Mouse (Mus musculus): ENCODE measurements around the gene Mrpl35. TPM values are rescaled to one million over a fixed set of nuclear protein-coding genes. Genes with fewer than 3 reads are reported as not detected.

Gene Mrpl35
- total RNA-seq (2021), result 10 to 100 TPM; 40.8 to 44.7 TPM
- long read RNA-seq, experiment 1, transcript Mrpl35-201 (4 exons, 3,721 nt), result major isoform, 17 of 18 reads
- long read RNA-seq, experiment 1, partial matches to known transcripts, result 1 of 18 reads
- long read RNA-seq, experiment 1, other reads (novel, unspliced or antisense), result 0 of 18 reads
- long read RNA-seq, experiment 2, transcript Mrpl35-201 (4 exons, 3,721 nt), result major isoform, 57 of 60 reads
- long read RNA-seq, experiment 2, partial matches to known transcripts, result 1 of 60 reads
- long read RNA-seq, experiment 2, other reads (novel, unspliced or antisense), result 2 of 60 reads

DNA sequence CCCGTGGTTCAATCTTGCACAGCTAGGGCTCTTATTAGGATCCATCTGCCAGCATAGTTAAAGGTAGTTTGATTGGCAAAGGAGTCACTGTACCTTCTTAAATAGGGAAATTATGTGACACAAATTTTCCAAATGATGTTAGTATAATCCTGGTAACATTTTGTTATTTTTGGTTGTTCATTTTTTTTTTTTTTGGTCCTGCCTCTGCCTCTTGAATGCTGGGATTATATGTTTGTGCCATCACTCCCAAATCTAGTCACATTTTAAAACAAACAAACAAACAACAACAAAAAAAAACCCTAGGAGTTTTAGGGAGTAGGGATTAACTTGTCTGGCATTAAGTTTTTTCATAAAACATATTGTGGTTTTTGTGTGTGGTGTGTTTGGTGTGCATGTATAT, at the start of gene Mrpl35:
Gene Mrpl35 (minus strand): TSS at position 101 of the 400 bp plus-strand sequence.
- no peak for DNase-seq (ENCODE audit: low spot score in 2 of 2)

DNA sequence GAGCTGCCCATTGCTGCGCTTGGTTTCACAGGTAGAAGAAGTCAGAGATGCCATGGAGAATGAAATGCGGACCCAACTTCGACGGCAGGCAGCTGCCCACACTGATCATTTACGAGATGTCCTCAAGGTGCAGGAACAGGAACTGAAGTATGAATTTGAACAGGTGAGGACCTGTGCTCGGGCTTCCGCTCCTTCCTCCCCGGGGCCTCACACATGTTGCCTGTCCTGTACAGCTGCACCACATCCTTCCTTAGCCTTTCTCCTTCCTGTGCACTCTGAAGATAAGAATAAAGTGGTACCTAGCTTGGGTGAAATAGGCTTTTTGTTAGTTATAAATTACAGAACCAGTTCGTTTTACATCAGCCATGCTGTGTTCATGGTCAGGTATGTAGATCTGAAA, 44.6 kb upstream of the Mrpl35 start:
- no peak for DNase-seq (ENCODE audit: low spot score in 2 of 2)

DNA sequence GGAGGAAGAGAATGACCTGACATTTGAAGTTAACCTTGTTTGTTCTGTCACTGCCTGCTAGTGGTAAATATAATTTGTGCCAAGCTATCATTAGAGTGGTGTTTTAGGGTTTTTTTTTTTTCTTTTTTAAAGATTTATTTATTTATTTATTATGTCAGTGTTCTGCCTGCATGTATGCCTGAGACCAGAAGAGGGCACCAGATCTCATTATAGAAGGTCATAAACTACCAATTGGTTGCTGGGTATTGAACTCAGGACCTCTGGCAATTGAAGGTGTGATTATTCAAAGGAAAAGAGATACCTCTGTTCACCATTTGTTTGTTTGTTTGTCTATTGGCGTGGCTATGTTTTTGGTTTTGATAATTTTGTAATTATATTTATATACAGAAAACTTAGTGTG, 42.0 kb upstream of the Mrpl35 start:
- DNase-seq (ENCODE audit: low spot score in 2 of 2), result no peak

DNA sequence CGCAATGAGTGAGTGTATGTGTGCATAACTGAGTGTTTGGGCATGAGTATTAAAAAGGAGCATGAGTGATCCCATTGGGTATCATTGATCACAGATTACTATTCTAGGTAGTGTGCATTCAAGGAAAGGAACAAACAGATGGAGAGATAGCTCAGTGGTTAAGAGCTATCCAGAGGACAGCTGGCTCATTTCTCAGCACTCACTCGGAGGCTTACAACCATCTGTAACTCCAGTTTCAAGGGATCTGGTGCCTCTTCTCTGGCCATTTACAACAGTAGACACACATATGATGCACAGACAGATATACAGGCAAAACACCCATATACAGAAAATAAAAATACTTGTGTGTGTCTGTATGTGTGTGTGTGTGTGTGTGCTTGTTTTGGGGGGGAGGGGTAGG, 41.0 kb upstream of the Mrpl35 start:
- no peak for DNase-seq (ENCODE audit: low spot score in 2 of 2)

DNA sequence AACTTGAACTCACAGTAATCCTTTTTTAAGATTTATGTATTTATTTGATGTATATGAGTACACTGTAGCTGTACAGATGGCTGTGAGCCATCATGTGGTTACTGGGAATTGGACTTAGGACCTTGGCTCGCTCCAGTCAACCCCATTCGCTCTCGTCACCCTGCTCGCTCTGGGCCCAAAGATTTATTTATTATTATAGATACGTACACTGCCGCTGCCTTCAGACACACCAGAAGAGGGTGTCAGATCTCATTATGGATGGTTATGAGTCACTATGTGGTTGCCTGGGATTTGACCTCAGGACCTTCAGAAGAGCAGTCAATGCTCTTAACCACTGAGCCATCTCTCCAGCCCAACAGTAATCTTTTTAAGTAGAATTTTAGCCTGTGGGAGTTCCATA, 20.1 kb upstream of the Mrpl35 start:
- peak in 1 of 2 experiments; percentile 14 for DNase-seq (ENCODE audit: low spot score in 2 of 2)

DNA sequence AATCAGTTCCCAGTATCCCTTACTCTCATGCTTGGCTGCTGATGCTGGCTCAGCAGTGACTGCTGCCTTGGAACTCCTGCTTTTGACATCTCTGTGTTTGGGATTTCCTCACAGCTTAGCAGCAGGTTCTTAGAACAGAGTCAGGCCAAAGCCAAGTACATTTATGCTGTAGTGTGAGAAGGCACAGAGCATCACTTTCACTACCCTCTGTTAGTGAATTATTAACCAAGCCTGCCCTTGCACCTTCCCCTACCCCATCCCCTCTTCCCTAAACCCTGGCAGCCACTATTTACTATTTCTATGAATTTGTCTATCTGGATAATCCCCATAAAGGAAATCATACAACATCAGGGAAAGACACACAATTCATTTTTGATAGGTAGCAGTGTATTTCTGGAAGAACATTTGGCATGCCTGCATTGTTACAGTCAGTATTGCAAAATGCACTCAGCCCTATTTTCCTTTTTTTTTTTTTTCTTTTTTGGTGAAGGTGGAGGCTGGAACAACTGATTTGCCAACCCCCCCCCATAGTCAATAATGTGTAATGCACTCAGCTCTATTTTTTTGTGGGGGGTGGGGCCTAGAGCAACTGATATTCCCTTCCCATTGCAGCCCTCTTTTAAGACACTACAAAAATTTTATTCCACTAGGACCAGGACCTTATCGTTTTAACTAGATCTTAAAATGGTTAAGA, 14.0 kb upstream of the Mrpl35 start:
- no peak for DNase-seq (ENCODE audit: low spot score in 2 of 2)

DNA sequence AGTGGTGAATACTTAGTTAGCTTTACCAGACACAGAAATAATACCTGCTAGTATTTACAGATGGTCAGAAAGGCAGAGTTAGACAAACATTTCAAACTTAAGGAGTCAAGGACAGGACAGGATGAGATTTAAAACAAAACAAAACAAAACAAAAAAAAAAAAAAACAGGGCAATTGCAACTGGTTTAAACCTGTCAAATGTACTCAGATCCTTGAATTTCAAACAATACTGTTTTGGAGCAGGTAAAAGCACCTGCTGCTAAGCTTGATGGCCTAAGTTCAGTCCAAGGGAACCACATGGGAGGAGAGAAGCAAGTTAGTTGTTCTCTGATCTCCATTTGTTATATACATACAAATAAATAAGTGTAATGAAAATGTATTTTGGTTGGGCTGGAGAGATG, 13.0 kb upstream of the Mrpl35 start:
- DNase-seq (ENCODE audit: low spot score in 2 of 2), result no peak

DNA sequence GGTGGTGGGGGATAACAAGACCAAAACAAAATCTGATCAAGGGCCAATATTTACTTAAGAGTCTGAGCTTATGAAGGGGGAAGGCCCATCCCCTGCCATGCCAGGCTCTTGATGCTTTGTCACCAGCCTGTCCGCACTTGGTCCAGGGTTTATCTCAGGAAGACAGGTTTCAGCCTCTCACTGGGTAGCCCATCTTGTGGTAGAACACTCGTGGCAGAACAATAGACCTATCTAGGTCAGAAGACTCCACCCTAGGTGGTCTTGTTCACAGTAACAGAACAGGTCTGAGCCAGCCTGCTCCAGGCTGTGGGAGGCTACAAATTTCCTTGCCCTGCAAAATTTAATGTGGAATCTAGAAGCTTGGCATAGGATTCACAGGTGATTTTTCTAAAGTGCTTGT, 10.0 kb upstream of the Mrpl35 start:
- DNase-seq (ENCODE audit: low spot score in 2 of 2), result no peak

DNA sequence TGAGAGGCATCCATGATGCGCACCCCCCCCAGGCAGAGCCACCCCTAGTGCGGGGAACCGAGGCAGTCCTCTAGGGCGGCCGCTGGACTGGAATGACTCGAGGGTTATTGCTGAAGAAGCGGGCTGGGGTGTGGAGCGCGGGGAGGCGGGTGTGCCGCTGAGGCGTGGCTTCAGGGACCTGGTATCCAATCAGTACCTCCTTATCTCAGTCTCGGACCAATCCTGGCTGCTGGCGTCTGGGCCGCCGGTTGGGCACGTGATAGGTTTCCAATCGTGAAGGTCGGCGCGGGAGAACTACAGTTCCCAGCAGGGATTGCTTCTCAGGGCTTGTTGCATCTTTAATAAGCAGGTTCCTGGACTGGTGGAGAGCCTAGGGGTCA, 4.8 kb upstream of the Mrpl35 start:
- peak; percentile 81 to 82 for DNase-seq (ENCODE audit: low spot score in 2 of 2)

DNA sequence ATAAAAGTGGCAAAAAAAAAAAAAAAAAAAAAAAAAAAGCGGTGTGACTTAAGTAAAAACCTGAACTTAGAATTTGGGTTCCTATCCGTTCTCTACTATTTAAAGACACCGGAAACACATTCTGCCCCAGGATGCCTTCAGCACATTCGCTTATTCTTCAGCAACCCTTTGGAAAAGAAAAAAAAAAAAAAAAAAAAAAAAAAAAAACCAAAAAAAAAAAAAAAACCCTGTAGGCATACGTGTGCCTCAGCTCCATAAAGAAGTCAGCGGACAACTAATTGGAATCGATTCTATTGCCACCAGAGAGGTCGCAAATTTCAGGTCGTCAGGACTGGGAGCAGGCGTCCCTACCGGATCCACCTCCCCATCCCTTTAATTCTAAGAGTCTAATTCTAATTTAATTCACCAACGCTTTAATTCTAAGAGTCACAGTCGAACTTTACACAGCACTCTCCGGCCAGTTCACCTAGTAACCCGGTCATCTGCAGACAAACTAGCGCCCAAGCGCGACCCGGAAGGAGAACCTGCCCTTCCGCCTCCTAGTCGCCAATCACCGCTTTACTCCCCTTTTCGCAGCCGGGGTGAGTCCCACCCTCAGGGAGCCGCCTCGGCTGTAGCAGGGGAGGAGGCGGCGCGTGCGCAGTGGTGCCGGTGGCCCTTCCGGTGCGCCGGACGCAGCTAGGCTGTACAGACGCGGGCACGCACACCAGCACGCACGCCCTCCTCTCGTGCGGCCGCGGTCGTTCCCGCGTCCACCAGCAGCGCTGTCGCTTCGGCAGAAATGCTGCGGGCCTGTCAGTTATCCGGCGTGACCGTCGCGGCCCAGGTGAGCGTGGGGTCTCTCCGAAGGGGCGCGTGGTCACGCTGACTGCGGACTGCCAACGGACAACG, 4.2 kb upstream of the Mrpl35 start, which contains the start of gene Immt:
Gene Immt (plus strand): TSS at position 642 of the 891 bp plus-strand sequence.
- DNase-seq (ENCODE audit: low spot score in 2 of 2), result peak; percentile 92 to 93

DNA sequence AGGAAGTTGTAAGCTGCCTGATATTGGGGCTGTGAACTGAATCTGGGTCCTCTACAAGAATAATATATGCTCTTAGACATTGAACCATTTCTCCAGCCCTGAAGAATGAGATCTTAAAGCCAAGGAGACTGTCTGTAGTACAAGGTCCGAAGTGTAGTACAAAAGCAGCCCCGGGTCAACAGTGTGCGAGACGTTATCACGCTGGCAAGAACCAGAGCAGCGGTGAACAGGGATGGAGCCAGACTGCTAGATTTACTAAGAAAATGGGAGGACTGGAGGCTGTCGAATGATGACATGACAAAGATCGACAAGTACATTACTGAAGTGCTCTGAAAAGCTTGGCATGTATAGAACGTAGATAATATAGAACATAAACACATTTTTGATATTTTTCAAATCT, 3.0 kb upstream of the Mrpl35 start:
- DNase-seq (ENCODE audit: low spot score in 2 of 2), result no peak

DNA sequence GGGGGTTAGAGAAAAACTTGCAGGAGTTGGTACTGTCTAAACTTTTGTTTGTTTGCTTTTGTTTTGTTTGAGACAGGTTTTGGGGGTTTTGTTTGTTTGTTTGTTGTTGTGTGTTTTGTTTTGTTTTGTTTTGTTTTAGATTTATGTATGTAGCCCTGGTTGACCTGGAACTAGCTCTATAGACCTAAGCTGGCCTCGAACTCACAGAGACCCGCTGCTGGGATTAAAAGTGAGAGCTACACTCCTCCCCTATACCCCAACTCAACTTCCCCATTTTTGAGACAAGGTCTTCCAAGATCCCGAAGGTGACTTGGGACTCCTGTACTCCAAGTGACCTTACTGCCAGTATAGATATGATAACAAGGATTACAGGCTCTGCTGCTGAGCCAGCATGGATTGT, 2.8 kb downstream of the Mrpl35 start:
- no peak for DNase-seq (ENCODE audit: low spot score in 2 of 2)

DNA sequence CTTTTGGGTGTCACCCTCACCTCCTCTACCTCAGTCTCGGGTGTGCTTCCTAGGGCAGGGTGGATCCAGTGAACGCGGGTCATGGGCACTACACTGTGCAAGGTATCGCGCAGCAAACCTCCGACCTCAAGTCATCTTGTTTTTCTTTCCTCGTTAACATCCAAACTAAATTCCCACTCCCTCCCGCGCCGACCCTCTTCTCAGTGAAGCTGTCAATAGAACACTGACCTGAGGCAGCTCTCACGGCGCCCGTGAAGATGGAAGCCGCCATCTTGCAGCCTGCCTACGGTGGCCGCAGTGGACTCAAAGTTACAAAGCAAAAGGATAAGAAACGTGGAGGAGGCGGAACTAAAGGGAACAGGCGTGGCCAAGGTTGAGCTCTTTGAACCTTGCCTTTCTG, 3.3 kb downstream of the Mrpl35 start:
- DNase-seq (ENCODE audit: low spot score in 2 of 2), result peak; percentile 87 to 88

DNA sequence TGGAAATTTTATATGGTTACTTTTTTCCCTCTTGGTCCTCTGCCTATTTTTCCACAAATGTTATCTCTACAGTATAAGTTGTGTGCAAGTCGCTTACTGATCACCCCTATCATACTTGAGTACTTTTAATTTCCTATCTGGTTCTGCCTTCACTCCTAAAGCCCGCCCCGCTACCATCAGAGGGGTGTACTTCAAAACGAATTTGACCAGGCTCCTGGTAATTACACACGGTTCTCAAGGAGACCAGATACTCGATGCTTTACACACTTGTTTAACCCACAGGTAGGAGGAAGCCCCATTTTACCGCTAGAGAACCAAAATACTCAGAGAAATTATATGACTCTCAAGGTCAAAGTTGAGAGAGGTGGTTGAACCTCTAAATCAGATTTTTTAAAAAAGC, 3.7 kb downstream of the Mrpl35 start:
- DNase-seq (ENCODE audit: low spot score in 2 of 2), result no peak

DNA sequence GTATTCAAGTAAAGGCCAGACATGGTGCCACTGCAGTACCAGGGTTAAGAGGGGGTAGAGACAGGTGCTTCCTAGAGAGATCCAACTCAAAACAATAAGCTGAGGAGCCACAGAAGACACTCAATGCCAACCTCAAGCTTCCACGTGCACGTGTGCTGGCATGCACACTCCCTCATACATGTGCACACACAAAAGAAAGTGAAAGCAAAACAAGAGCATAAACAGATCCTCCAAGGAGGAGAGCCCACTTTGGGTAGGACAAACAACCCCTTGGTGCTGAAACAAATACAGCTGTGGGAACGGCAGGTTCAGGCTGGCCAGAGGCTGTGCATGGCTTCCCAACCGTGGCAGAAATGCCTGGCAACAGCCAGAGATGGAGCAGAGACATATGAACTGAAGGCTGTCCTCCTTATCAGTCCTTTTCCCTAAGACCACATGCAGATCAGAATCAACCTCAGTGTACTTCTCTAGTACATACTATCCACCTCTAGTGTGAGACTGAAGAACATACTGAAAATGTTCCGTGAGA, 6.9 kb downstream of the Mrpl35 start:
- no peak for DNase-seq (ENCODE audit: low spot score in 2 of 2)

DNA sequence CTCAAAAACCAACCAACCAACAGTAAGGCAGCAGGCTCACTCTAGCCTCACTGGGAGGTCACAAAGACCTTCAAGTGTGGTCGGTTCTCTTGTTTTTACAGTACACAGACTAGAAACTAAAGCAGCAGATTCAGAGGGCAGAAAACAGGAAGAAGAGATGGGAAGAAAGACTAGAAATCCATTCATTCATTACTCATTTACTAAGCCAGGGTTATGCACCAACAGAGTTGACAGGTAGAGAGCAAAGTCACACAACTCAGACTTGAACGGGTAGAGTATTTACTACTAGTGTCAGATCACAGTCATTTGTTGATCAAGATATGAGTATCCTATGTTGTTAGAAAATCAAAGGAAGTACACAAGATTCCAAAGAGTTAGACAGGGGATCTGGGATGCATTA, 13.9 kb downstream of the Mrpl35 start:
- no peak for DNase-seq (ENCODE audit: low spot score in 2 of 2)

DNA sequence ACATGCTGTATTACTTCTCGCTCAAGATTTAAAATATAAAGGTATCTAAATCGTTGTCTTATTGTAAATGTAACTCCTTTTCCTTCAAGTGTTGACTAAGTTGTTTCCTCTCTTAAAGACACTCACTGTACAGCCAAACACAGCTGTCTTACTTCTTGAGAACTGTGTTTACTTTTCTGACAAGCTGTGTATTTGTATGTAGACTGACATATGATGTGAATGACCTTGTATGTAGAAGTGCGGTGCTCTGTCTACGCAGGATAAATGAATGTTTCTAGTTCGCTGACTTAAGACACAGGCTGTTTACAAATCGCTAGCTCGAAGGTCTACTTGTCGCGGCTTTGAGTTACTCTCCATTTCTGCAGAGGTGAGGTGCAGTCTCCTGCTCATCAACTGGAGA, 16.9 kb downstream of the Mrpl35 start:
- no peak for DNase-seq (ENCODE audit: low spot score in 2 of 2)

DNA sequence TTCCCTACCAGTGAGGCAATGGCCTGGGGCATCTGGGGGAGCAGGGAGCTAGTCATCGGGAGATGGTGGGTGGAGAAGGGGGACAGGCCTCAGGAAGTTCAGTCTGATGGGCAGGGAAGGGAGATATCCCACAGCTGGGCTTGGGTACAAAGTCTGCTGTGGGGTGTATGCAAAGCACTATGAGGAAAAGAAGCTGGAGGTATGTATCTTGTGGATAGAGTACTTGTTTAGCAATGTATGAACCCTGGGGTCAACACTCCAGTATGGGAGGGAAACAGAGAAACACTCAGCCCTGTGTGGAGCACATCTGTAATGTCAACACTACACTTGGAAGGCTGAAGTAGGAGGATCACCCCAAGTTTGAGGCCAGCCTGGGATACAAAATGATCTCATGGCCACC, 20.1 kb downstream of the Mrpl35 start:
- no peak for DNase-seq (ENCODE audit: low spot score in 2 of 2)

DNA sequence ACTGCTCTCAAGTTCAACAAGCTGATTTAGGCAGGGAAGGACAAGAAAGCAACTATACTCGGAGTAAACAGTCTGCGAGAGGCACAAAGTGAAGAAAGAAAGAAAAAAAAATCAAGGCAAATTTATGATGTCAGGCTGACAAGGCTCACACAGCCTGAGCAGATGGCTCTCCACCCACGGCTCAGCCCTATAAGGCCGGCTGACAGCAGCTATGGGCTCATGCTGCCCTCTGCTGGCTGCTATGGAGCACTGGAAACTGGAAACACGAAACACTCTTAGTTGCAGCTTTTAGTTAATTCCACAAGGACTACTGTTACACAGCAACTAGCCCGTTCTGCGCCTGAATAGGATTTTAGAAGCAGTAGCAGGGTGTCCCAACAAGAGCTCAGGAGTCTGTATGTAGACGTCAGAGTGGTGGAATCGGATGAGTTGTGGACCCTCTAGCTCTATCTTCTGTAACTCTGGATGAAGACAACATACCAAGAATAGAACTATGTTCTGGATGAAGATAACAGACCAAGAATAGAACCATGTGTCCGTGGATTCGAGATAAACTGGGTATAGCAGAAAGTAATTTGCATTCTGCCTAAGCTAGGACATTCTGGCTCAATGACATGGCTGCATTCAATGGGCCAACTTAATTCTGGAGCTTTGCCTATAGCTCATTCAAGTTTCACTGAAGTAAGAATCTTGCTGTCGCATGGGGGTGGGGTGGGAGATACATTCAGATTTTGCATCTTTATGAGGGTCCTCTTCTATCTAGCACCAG, 22.5 kb downstream of the Mrpl35 start:
- peak; percentile 50 to 59 for DNase-seq (ENCODE audit: low spot score in 2 of 2)

DNA sequence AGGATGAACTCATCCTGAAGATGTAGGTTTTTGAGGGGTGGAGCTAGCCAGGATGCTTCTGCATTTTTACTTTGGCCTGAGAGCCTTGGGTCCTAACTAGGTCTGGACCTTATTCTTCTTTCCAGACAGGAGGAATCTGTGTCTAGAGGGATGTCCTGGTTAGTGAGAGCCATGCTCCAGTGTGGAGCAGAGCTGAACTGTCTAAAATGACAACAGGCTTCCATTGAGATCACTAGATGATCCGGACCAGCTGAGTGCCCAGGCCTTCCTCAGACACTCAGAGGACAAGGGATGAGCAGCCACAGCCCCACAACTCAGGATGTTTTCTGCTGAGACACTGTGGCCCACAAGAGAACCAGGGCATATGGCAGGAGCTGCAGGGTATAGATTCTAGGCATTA, 23.2 kb downstream of the Mrpl35 start:
- no peak for DNase-seq (ENCODE audit: low spot score in 2 of 2)

DNA sequence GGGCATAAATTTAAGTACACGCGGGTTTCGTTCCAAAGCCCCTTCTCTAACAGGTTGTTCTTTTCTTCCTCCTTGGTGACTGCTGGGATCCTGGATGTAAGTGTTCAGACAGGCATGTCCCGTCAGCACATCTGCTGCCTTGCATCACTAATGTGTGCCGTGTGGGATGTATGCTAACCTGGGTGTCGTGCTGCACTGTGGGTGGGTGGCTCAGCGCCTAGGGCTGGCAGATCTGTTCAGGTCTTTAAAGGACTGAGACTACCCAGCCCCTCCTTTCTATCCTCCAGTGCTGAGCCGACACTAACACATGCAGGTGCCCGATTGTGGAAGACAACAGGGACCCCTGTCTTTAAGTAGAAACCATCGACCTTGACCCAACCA, 25.1 kb downstream of the Mrpl35 start:
- no peak for DNase-seq (ENCODE audit: low spot score in 2 of 2)
